Mouse (Mus musculus) left cerebral cortex, postnatal 14 days (tissue): ENCODE data around the gene Klrg1. TPM values are rescaled to one million over a fixed set of nuclear protein-coding genes. Genes with fewer than 3 reads are reported as not detected.

ENCODE experiments used
- total RNA-seq, 2 experiments: library from RNA; stranded (reverse); gene quantifications; 2 replicates each; pipeline ENCODE4 v1.2.3; 2021

The Klrg1 gene
- total RNA-seq, 2 experiments from 2014 or later, result 0.32 TPM; not detected in 1

Other genes with a start within 250 kb of the Klrg1 start
- 10 to 100 TPM; 52.8 to 55.1 TPM for gene M6pr, start 25.8 kb upstream of the Klrg1 start, total RNA-seq
- 10 to 100 TPM; 57.8 to 59.3 TPM for gene Phc1, start 57.7 kb upstream of the Klrg1 start, total RNA-seq
- gene Rimklb, start 215.9 kb upstream of the Klrg1 start, total RNA-seq, result 100 to 1,000 TPM; 135 to 136 TPM
- 1 to 10 TPM; 2.1 TPM for gene Mfap5, start 223.0 kb upstream of the Klrg1 start, total RNA-seq